ENCODE assay signal across 9 mouse cellular contexts in genomic region chr6:28422651-28423290, GRCm38 (mm10). TPM values are rescaled to one million over a fixed set of nuclear protein-coding genes. Genes with fewer than 3 reads are reported as not detected.
A peak's percentile ranks its signal among the peaks of the same experiment; 100 is the strongest.
DNase-seq lines count a peak whose midpoint lies in the region; ATAC-seq lines count a peak whose summit lies in the region.
"Had no signal": no experiment of that assay in that cellular context is flagged by ENCODE, and none has a peak within 500 bp of the region (broad histone marks: within the 10 kb centered on the region; RNA-seq: fewer than 3 reads in every experiment).

No protein-coding gene starts in this region.

- no peaks in the 10 kb centered on the region for H3K27me3 ChIP-seq in liver, embryonic 12.5 days (replicated peaks)

- no peaks in the 10 kb centered on the region for H3K9me3 ChIP-seq in liver, embryonic 12.5 days (replicated peaks)

- peak overlapping the region; percentile 94 for H3K4me2 ChIP-seq in liver, embryonic 12.5 days

- peak overlapping the region; percentile 94 for H3K27ac ChIP-seq in liver, embryonic 12.5 days

- intact Hi-C loops in left cerebral cortex, postnatal 10 days (cut with DNase I), result loop anchor here (5.0 kb wide), 1 partner anchor 205 kb away; no protein-coding TSS in a partner anchor

- H3K4me1 ChIP-seq in liver, embryonic 12.5 days, result peaks cover 62% of the 10 kb centered on the region

- WGBS in liver, embryonic 12.5 days (ENCODE audit: insufficient replicate concordance), result 61% methylated on average over 15 of the region's 15 CpGs

- H3K36me3 ChIP-seq in liver, embryonic 12.5 days, result peaks cover 49% of the 10 kb centered on the region

- no peak for ATAC-seq in liver, embryonic 12.5 days
- no peak for ATAC-seq in granulocyte monocyte progenitor cell, adult 5-6 weeks (replicated peaks; ENCODE audit: poor library complexity, severe bottlenecking)

- peak overlapping the region; percentile 95 for H3K4me3 ChIP-seq in liver, embryonic 12.5 days

- peak; percentile 63 for DNase-seq in cerebellum, adult 9-11 months
- DNase-seq in cerebellum, postnatal 4 days (ENCODE audit: low spot score in 2 of 2), result no peak
- DNase-seq in thymus, postnatal 14 days, result peak; percentile 14
- no peak for DNase-seq in thymus, postnatal 10 days (ENCODE audit: low spot score in 2 of 2)
- no peak for DNase-seq in urinary bladder, postnatal 14 days (ENCODE audit: low spot score)
- DNase-seq in left cerebral cortex, postnatal 10 days (ENCODE audit: extremely low spot score in 1 of 2, low spot score in 2 of 2), result no peak

- peak overlapping the region; percentile 96 for H3K9ac ChIP-seq in liver, embryonic 12.5 days

RNA-seq across cellular contexts. Expression of gene Arf5, which starts 0.6 kb away (rescaled TPM):
- polyA plus RNA-seq in liver, embryonic 12.5 days (2016; fragmentation: Nextera tagmentation; extraction: Ambion mirVana), result 370 and 395 TPM in 2 replicates
- 34.4 and 53.3 TPM in 2 replicates for total RNA-seq in granulocyte monocyte progenitor cell, adult 5-6 weeks (2014; fragmentation: Nextera tagmentation)
- 42.1 and 59.1 TPM in 2 replicates for total RNA-seq in granulocyte monocyte progenitor cell, adult 5-6 weeks (2017)
- 100 to 1,000 TPM; 401 to 406 TPM for total RNA-seq in left cerebral cortex, postnatal 10 days (2021)

RNA-seq across cellular contexts. Expression of gene Fscn3, which starts 4.8 kb away (rescaled TPM):
- 0.38 and 0.41 TPM in 2 replicates for polyA plus RNA-seq in liver, embryonic 12.5 days (2016; fragmentation: Nextera tagmentation; extraction: Ambion mirVana)
- total RNA-seq in granulocyte monocyte progenitor cell, adult 5-6 weeks (2014; fragmentation: Nextera tagmentation), result not detected in 2 replicates
- not detected in 2 replicates for total RNA-seq in granulocyte monocyte progenitor cell, adult 5-6 weeks (2017)
- total RNA-seq in left cerebral cortex, postnatal 10 days (2021), result under 1 TPM in 1 of 2 experiments, not detected in 1; 0.17 TPM
- total RNA-seq: hematopoietic stem cell, adult 5-6 weeks had no signal

RNA-seq across cellular contexts. Expression of gene Gcc1, which starts 5.4 kb away (rescaled TPM):
- 5.5 and 6.7 TPM in 2 replicates for polyA plus RNA-seq in liver, embryonic 12.5 days (2016; fragmentation: Nextera tagmentation; extraction: Ambion mirVana)
- 7.0 TPM in 2 replicates for total RNA-seq in granulocyte monocyte progenitor cell, adult 5-6 weeks (2014; fragmentation: Nextera tagmentation)
- 10.9 and 11.2 TPM in 2 replicates for total RNA-seq in granulocyte monocyte progenitor cell, adult 5-6 weeks (2017)
- 10 to 100 TPM; 14.6 TPM for total RNA-seq in left cerebral cortex, postnatal 10 days (2021)

RNA-seq across cellular contexts. Expression of gene Zfp800, which starts 25.0 kb away (rescaled TPM):
- 40.5 and 42.0 TPM in 2 replicates for polyA plus RNA-seq in liver, embryonic 12.5 days (2016; fragmentation: Nextera tagmentation; extraction: Ambion mirVana)
- 35.8 and 48.4 TPM in 2 replicates for total RNA-seq in granulocyte monocyte progenitor cell, adult 5-6 weeks (2014; fragmentation: Nextera tagmentation)
- 54.5 and 58.2 TPM in 2 replicates for total RNA-seq in granulocyte monocyte progenitor cell, adult 5-6 weeks (2017)
- 10 to 100 TPM; 14.2 to 16.0 TPM for total RNA-seq in left cerebral cortex, postnatal 10 days (2021)

RNA-seq across cellular contexts. Expression of gene Pax4, which starts 26.4 kb away (rescaled TPM):
- polyA plus RNA-seq in liver, embryonic 12.5 days (2016; fragmentation: Nextera tagmentation; extraction: Ambion mirVana), result not detected in 2 replicates
- not detected in 2 replicates for total RNA-seq in granulocyte monocyte progenitor cell, adult 5-6 weeks (2014; fragmentation: Nextera tagmentation)
- total RNA-seq in granulocyte monocyte progenitor cell, adult 5-6 weeks (2017), result not detected in 2 replicates
- not detected for total RNA-seq in left cerebral cortex, postnatal 10 days (2021)
- total RNA-seq: hematopoietic stem cell, adult 5-6 weeks had no signal

Comparison
In these comparisons a context has a peak if more than half of its experiments do, and no peak if none do; other contexts are left out.
1. DNase-seq: peak in cerebellum, adult 9-11 months (single experiment) and thymus, postnatal 14 days (single experiment); none in cerebellum, postnatal 4 days (0 of 2), thymus, postnatal 10 days (0 of 2), urinary bladder, postnatal 14 days (single experiment) and left cerebral cortex, postnatal 10 days (0 of 2).
2. RNA of gene Arf5, which starts 0.6 kb away (total RNA-seq): 401 to 406 TPM in left cerebral cortex, postnatal 10 days; 34.4 to 59.1 TPM in granulocyte monocyte progenitor cell, adult 5-6 weeks; every median in the first group is over 4 times any median in the second.